Mouse (Mus musculus) ES-E14 (cell line): ENCODE results near the gene P4ha2. TPM values are rescaled to one million over a fixed set of nuclear protein-coding genes. Genes with fewer than 3 reads are reported as not detected.
A peak's percentile ranks its signal among the peaks of the same experiment; 100 is the strongest.

Source experiments
- DNase-seq: peaks from one replicate; pipeline ENCODE4 v3.0.0-alpha.2; 2013; ENCODE audit warnings: low read depth, low spot score
- H3K27ac ChIP-seq: 2 replicates; pipeline ENCODE4 v1.5.1; 2012; ENCODE audit warnings: low read depth, mild to moderate bottlenecking, low read length, moderate library complexity, mixed read lengths; ENCODE audit not compliant: poor library complexity, insufficient read depth, severe bottlenecking
- H3K36me3 ChIP-seq: 2 replicates; pipeline ENCODE4 v1.6.1; 2012; ENCODE audit warnings: mild to moderate bottlenecking, low read length, moderate library complexity, mixed read lengths; ENCODE audit not compliant: control insufficient read depth, poor library complexity, insufficient read depth, severe bottlenecking
- H3K4me1 ChIP-seq, 2 experiments: fragments of 150-350 bp in 1 of 2; sonication (generic) in 1 of 2; 2 replicates each; pipeline ENCODE4 v1.6.1; 2012; ENCODE audit warnings: low read length in 2 of 2, mild to moderate bottlenecking in 1 of 2, mixed read lengths in 1 of 2; ENCODE audit not compliant: control insufficient read depth in 2 of 2, insufficient read depth in 2 of 2, poor library complexity in 1 of 2
- H3K4me3 ChIP-seq, 2 experiments: fragments of 150-350 bp in 1 of 2; sonication (generic) in 1 of 2; 2 replicates each; pipeline ENCODE4 v1.5.1; 2012; ENCODE audit warnings: low read length in 2 of 2, low read depth in 1 of 2, mild to moderate bottlenecking in 1 of 2, mixed read lengths in 1 of 2; ENCODE audit not compliant: insufficient read depth in 1 of 2, poor library complexity in 1 of 2, severe bottlenecking in 1 of 2
- H3K9ac ChIP-seq: 2 replicates; pipeline ENCODE4 v1.6.1; 2012; ENCODE audit warnings: low read depth, mild to moderate bottlenecking, low read length, mixed read lengths; ENCODE audit not compliant: poor library complexity, insufficient read depth, severe bottlenecking
- H3K9me3 ChIP-seq: fragments of 150-350 bp; sonication (generic); 2 replicates; pipeline ENCODE4 v1.6.1; 2012; ENCODE audit warnings: low read depth, mild to moderate bottlenecking, low read length; ENCODE audit not compliant: control insufficient read depth, insufficient read depth
- CHD2 ChIP-seq: IDR thresholded peaks from 2 replicates; pipeline ENCODE4 v1.6.1; 2014; ENCODE audit warnings: mild to moderate bottlenecking, low read depth, low read length, inconsistent platforms
- HCFC1 ChIP-seq: IDR thresholded peaks from 2 replicates; pipeline ENCODE4 v1.6.1; 2012; ENCODE audit warnings: low read length, inconsistent platforms, borderline replicate concordance; ENCODE audit not compliant: insufficient read depth
- MAFK ChIP-seq: IDR thresholded peaks from 2 replicates; pipeline ENCODE4 v1.6.1; 2014; ENCODE audit warnings: mild to moderate bottlenecking, low read depth, low read length, inconsistent platforms; ENCODE audit not compliant: insufficient read depth
- ZC3H11A ChIP-seq: IDR thresholded peaks from 2 replicates; pipeline ENCODE4 v1.6.1; 2012; ENCODE audit warnings: low read depth, mild to moderate bottlenecking, inconsistent platforms, low read length, borderline replicate concordance
- ZNF384 ChIP-seq: IDR thresholded peaks from 2 replicates; pipeline ENCODE4 v1.6.1; 2012; ENCODE audit warnings: low read depth, low read length, inconsistent platforms
- in situ Hi-C, 2 experiments: fragments of 600-800 bp; cut with MboI; formaldehyde crosslinking; loops; one replicate each; pipeline ENCODE4 v1.15.1; 2025; ENCODE audit warnings: low sequenced_read_pairs in 2 of 2, inconsistent platforms in 1 of 2; ENCODE audit not compliant: unreplicated experiment in 2 of 2
- total RNA-seq: library from RNA; depleted of rRNA; stranded (reverse); fragments of 300-350 nt; gene quantifications from 2 replicates; pipeline ENCODE4 v1.2.3, GENCODE M21; 2012

Gene P4ha2
- total RNA-seq, 1 experiment, result 53.2 TPM

- in situ Hi-C loops, result no loop called here
- Histone ChIP-seq H3K9me3 (no peaks in the 10 kb centered on the region), H3K9ac (no peak overlapping the region; the same call in 1 of the 2 replicates), H3K4me1 (peaks cover 0 to 4% of the 10 kb centered on the region in 2 experiments; a peak in 1 of 4 replicates), H3K36me3 (no peaks in the 10 kb centered on the region), H3K27ac (no peak overlapping the region), H3K4me3 (no peak overlapping the region)
- TF ChIP-seq MAFK, result no peak
- no peak for TF ChIP-seq ZNF384
- no peak for TF ChIP-seq CHD2
- no peak for TF ChIP-seq HCFC1
- no peak for TF ChIP-seq ZC3H11A
- no peak for DNase-seq
Measured at GRCm38 (mm10) chr11:54111976-54112741, 12.3 kb downstream of the P4ha2 start.

DNA sequence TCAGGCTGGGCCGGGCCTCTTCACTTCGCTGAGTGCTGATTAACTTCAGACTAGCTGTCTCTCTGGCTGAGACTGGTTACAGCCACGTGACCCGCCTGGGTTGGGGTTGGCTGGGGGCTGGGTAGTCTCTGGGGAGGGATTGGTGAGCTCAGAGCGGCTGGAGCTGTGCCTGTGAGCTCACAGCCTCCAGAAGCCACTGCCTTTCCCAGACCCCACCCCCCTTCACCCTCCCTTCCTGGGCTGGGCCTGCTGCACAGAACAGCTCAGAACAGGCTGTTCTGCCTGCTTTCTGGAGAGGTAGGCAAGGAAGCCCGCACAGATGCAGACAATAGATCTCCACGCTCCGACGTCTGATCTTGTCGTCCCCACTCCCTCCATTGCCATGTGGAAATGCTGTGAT, 13.0 kb downstream of the P4ha2 start:
- Histone ChIP-seq H3K9me3 (no peaks in the 10 kb centered on the region), H3K9ac (no peak overlapping the region; the same call in 1 of the 2 replicates), H3K36me3 (no peaks in the 10 kb centered on the region), H3K27ac (no peak overlapping the region), H3K4me3 (peak overlapping the region in 1 of 2 experiments; percentile 31; a peak in 1 of 4 replicates), H3K4me1 (peaks cover 0 to 4% of the 10 kb centered on the region in 2 experiments; a peak in 1 of 4 replicates)
- peak; percentile 91 for DNase-seq
- TF ChIP-seq CHD2, result no peak
- TF ChIP-seq ZC3H11A, result no peak
- no peak for TF ChIP-seq MAFK
- no peak for TF ChIP-seq HCFC1
- TF ChIP-seq ZNF384, result no peak
- in situ Hi-C loops, result no loop called here

- no peak for DNase-seq
- H3K4me3 ChIP-seq, result peak overlapping the region in 1 of 2 experiments; percentile 31; a peak in 1 of 4 replicates
Measured at GRCm38 (mm10) chr11:54113352-54113751, 13.5 kb downstream of the P4ha2 start.

GRCm38 (mm10) chr11:54114746-54115145, 14.9 kb downstream of the P4ha2 start:
- H3K9me3 ChIP-seq, result no peaks in the 10 kb centered on the region
- peaks cover 0 to 4% of the 10 kb centered on the region in 2 experiments; a peak in 1 of 4 replicates for H3K4me1 ChIP-seq
- H3K27ac ChIP-seq, result no peak overlapping the region
- no peaks in the 10 kb centered on the region for H3K36me3 ChIP-seq
- no peak overlapping the region for H3K9ac ChIP-seq
- in situ Hi-C loops, result no loop called here
- no peak for DNase-seq
- TF ChIP-seq HCFC1, result no peak
- TF ChIP-seq ZC3H11A, result no peak
- no peak for TF ChIP-seq MAFK
- no peak for TF ChIP-seq ZNF384
- TF ChIP-seq CHD2, result no peak
- H3K4me3 ChIP-seq, result no peak overlapping the region

More at GRCm38 (mm10) chr11:54113352-54113751, 13.5 kb downstream of the P4ha2 start:
- in situ Hi-C loops, result no loop called here
- H3K4me1 ChIP-seq, result peaks cover 0 to 4% of the 10 kb centered on the region in 2 experiments; a peak in 1 of 4 replicates
- no peak for TF ChIP-seq MAFK
- no peak for TF ChIP-seq CHD2
- TF ChIP-seq HCFC1, result no peak
- H3K36me3 ChIP-seq, result no peaks in the 10 kb centered on the region
- H3K9ac ChIP-seq, result no peak overlapping the region; the same call in 1 of the 2 replicates
- H3K9me3 ChIP-seq, result no peaks in the 10 kb centered on the region
- H3K27ac ChIP-seq, result no peak overlapping the region

GRCm38 (mm10) chr11:54115301-54115700, 15.4 kb downstream of the P4ha2 start:
- in situ Hi-C loops, result no loop called here
- no peaks in the 10 kb centered on the region for H3K9me3 ChIP-seq
- no peak overlapping the region for H3K9ac ChIP-seq
- H3K4me1 ChIP-seq, result peaks cover 0 to 4% of the 10 kb centered on the region in 2 experiments; a peak in 1 of 4 replicates
- H3K4me3 ChIP-seq, result no peak overlapping the region
- TF ChIP-seq ZNF384, result no peak
- no peak for DNase-seq
- no peak overlapping the region for H3K27ac ChIP-seq
- no peaks in the 10 kb centered on the region for H3K36me3 ChIP-seq
